Mouse (Mus musculus): ENCODE measurements around the gene Cd4.

Cd4 gene

GRCm38 (mm10) chr6:124887986-124888385 is at the start of gene Cd4:
Gene Cd4 (minus strand): TSS chr6:124888221.
- DNase-seq = peak; percentile 54 to 68

DNA sequence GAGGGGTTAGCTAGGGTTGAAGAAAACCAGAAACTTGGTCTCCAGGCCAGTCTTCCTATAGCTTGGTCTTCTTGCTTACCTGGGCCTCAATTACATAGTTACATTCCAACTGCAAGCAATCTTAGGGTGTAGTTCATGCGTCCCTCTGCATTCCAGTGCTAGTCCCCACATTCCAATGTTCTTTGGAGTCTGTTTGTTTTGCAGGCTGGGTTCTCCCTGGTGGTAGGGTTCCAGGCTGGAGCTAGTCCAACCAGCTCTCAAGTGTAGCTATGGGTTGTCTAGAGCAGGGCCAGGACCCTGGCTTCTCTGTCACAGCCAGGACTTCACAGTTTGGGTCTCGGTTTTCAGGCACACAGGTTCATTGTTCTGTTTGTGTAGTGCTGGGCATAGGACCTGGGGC is 49.5 kb upstream of the Cd4 start:
- DNase-seq = no peak

- no peak for DNase-seq
These were observed 48.7 kb upstream of the Cd4 start for GRCm38 (mm10) chr6:124936681-124937080.

GRCm38 (mm10) chr6:124934670-124935069 is 46.6 kb upstream of the Cd4 start:
- DNase-seq = no peak

DNA sequence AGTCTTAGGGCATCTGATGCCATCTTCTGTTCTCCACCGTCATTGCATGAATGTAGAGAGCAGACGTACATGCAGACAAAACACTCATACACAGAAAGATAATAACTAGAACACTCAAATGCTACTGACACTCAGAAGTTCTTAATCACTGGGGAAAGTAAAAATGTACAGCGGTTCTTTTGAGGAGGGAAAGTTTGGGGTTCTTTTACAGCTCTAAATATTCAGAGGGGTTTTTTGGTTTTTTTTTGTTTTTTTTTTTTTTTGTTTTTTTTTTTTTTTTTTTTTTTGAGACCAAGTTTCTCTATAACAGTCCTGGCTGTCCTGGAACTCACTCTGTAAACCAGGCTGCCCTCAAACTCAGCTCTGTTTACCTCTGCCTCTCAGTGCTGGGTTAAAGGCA is 45.1 kb upstream of the Cd4 start:
- no peak for DNase-seq

GRCm38 (mm10) chr6:124932314-124932695 is 44.3 kb upstream of the Cd4 start:
- no peak for DNase-seq

- peak; percentile 59 to 71 for DNase-seq
These were observed 43.7 kb upstream of the Cd4 start for GRCm38 (mm10) chr6:124931525-124932313.

- peak; percentile 99 for DNase-seq
These were observed 42.9 kb upstream of the Cd4 start, which contains the start of gene Mlf2 for GRCm38 (mm10) chr6:124930754-124931524. Gene Mlf2 (plus strand): TSS chr6:124931386.

GRCm38 (mm10) chr6:124930231-124930630 is 42.2 kb upstream of the Cd4 start:
- DNase-seq = no peak

GRCm38 (mm10) chr6:124925941-124926340 is 37.9 kb upstream of the Cd4 start:
- no peak for DNase-seq

- DNase-seq = no peak
These were observed 37.3 kb upstream of the Cd4 start for GRCm38 (mm10) chr6:124925173-124925793.

- no peak for DNase-seq
These were observed 33.5 kb upstream of the Cd4 start for GRCm38 (mm10) chr6:124921539-124921938.

GRCm38 (mm10) chr6:124920318-124921085 is 32.5 kb upstream of the Cd4 start:
- DNase-seq = no peak

DNA sequence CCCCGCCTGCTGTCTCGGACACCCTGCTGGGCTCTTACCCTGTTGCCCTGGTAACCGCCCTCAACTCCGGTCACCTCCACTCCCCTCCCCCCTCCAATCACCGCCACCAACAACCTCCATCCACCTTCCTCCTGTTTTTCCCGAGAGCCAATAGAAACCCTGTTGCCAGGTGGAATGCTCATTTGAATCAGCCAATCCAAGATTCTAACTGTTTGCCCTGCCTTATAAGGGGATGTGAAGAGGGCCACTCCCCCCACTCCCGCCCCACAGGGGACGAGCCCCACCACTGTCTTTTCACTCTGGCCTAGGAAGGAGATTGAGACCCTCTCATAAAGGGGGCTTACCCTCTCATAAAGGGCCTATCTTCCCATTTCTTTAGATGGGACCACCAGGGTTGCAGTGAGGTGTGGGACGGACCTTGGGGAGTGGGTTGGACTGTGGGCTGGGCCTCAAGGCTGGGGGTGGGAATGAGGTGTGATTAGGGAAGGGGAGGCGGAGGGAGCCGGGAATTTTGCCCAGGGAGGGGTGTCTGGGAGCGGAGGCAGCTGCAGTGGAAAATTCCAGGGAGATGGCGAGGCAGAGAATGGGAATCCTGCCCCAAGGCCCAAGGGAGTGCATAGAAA is 31.8 kb upstream of the Cd4 start, which contains the start of gene Ptms:
Ptms (minus strand) TSS at position 409 of the 623 bp plus-strand sequence.
- DNase-seq = peak; percentile 56 to 73

- no peak for DNase-seq
These were observed 31.0 kb upstream of the Cd4 start for GRCm38 (mm10) chr6:124918890-124919627.

DNA sequence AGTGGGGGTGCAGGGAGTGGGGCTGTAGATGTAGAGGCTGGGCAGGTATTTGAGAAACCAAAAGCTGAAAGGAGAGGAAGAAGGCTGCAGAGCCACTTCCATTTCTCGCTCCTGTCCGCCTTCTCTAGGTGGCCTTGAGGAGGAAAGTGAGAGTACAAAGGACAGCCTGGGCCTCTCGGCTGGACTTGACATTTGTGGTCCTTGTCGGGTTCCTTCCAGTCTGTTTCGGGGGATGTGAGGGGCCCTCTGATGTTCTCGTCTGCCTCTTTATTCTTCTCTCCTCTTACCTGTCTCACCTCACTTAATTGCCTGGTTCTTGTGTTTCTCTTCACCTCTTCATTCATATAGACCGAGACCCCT is 30.3 kb upstream of the Cd4 start:
- no peak for DNase-seq

- DNase-seq = peak; percentile 84 to 87
These were observed 29.7 kb upstream of the Cd4 start for GRCm38 (mm10) chr6:124917518-124918330.

DNA sequence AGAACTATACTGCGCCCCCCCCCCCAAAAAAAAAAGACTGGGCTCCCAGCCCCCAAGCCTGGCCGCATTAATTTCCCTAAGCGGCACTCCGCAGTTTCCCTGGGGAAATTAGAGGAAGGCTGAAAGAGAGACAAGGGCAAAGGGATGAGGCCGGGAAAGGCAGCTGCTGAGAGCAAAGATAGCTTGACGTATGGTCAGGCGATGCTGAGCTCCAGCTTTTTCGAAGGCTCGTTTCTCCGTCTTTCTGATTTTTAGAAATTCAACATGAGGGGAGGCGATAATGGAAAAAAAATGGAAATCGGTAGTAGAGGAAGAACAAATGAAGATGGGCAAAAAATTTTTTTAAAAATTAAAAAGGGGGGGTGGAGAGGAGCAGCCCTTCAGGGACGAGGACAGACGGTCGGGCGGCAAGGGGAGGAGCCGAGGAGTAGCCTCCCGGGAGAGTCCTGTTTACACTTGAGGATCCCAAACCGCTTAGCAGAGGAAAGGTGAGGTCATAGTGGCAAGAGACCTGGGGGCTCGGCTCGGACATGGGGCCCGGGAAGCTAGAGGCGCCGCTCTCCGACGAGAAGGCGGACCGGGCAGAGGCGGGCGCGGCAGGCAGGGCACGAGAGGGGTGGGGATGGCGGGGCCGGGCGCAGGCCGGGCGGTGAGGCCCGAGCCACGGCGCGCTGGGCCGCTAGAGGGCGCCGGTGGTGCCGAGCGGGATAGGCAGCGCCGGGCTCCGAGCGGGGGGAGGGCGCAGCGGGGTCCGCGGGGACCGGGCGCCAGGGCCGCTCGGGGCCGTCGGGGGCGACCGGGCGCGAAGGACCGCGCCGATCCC is 28.9 kb upstream of the Cd4 start:
- DNase-seq = peak; percentile 93 to 94

GRCm38 (mm10) chr6:124915942-124916694 is 28.1 kb upstream of the Cd4 start:
- DNase-seq = peak; percentile 44 to 60
